Mouse (Mus musculus) intestine, embryonic 16.5 days (tissue): ENCODE measurements around the gene Nt5dc2. TPM values are rescaled to one million over a fixed set of nuclear protein-coding genes. Genes with fewer than 3 reads are reported as not detected.
A peak's percentile ranks its signal among the peaks of the same experiment; 100 is the strongest.

ENCODE experiments used
- ATAC-seq: fragments of 200-750 bp; cut with Nextera tagmentation; 2 replicates; pipeline ENCODE4 v1.8.0; 2017; ENCODE audit warnings: moderate TSS enrichment, moderate library complexity
- H3K27ac ChIP-seq: fragments of 300-500 bp; sonication (generic); 2 replicates; pipeline ENCODE4 v1.5.1; 2014; ENCODE audit warnings: mild to moderate bottlenecking, low read length
- H3K27me3 ChIP-seq: fragments of 300-500 bp; sonication (generic); replicated peaks from 2 replicates; pipeline ENCODE4 v1.6.1; 2014; ENCODE audit warnings: low read length, control low read depth, mixed read lengths; ENCODE audit not compliant: control insufficient read depth, insufficient read depth
- H3K36me3 ChIP-seq: fragments of 300-500 bp; sonication (generic); 2 replicates; pipeline ENCODE4 v1.6.1; 2014; ENCODE audit warnings: low read length, control low read depth; ENCODE audit not compliant: control insufficient read depth, insufficient read depth
- H3K4me1 ChIP-seq: fragments of 300-500 bp; sonication (generic); 2 replicates; pipeline ENCODE4 v1.6.1; 2014; ENCODE audit warnings: low read length, control low read depth, mixed read lengths; ENCODE audit not compliant: control insufficient read depth, insufficient read depth
- H3K4me2 ChIP-seq: fragments of 300-500 bp; sonication (generic); 2 replicates; pipeline ENCODE4 v1.6.1; 2014; ENCODE audit warnings: low read depth, low read length, control low read depth
- H3K4me3 ChIP-seq: fragments of 300-500 bp; sonication (generic); 2 replicates; pipeline ENCODE4 v1.5.1; 2014; ENCODE audit warnings: mild to moderate bottlenecking, low read length
- H3K9ac ChIP-seq: fragments of 300-500 bp; sonication (generic); 2 replicates; pipeline ENCODE4 v1.6.1; 2014; ENCODE audit warnings: low read depth, low read length
- H3K9me3 ChIP-seq: fragments of 300-500 bp; sonication (generic); 2 replicates; pipeline ENCODE4 v1.6.1; 2016; ENCODE audit warnings: low read length, control low read depth; ENCODE audit not compliant: control insufficient read depth
- WGBS: fragments of 180-500 bp; shearing (Covaris S2); extraction: QIAGEN DNeasy Blood & Tissue Kit; methylation state at CpG from one replicate; pipeline ENCODE4 v1.1.7; 2014; 5-methylcytosine and 5-hydroxymethylcytosine counted together
- polyA plus RNA-seq: library from polyadenylated mRNA; unstranded; fragments of >200 nt; fragmentation: Nextera tagmentation; extraction: Ambion mirVana; gene quantifications from 2 replicates; pipeline ENCODE4 v1.2.1, GENCODE M21; 2015

Gene Nt5dc2
- polyA plus RNA-seq, result 205 and 208 TPM in 2 replicates

- Histone ChIP-seq H3K4me1 (peaks cover 37% of the 10 kb centered on the region), H3K4me3 (peak within 1 kb of the TSS; percentile 92), H3K9me3 (no peaks in the 10 kb centered on the region), H3K4me2 (peak within 1 kb of the TSS; percentile 82), H3K9ac (peak within 1 kb of the TSS; percentile 91), H3K27ac (peak within 1 kb of the TSS; percentile 78), H3K27me3 (no peaks in the 10 kb centered on the region), H3K36me3 (peaks cover under 1% of the 10 kb centered on the region; the same call in 1 of the 2 replicates)
- WGBS, result 3% methylated on average over 51 of the region's 63 CpGs
- peak; percentile 69 for ATAC-seq
Measured at GRCm38 (mm10) chr14:31130236-31131220, at the start of gene Nt5dc2. Gene Nt5dc2, plus strand, starts transcription at chr14:31131053.

GRCm38 (mm10) chr14:31081147-31081546 lies 49.7 kb upstream of the Nt5dc2 start:
- Histone ChIP-seq H3K4me3 (no peak overlapping the region), H3K4me2 (no peak overlapping the region), H3K27me3 (no peaks in the 10 kb centered on the region), H3K36me3 (peaks cover 14% of the 10 kb centered on the region), H3K9ac (no peak overlapping the region), H3K27ac (no peak overlapping the region), H3K4me1 (no peaks in the 10 kb centered on the region), H3K9me3 (no peaks in the 10 kb centered on the region)
- ATAC-seq, result no peak

GRCm38 (mm10) chr14:31087433-31087832 lies 43.4 kb upstream of the Nt5dc2 start:
- Histone ChIP-seq H3K4me3 (no peak overlapping the region), H3K36me3 (0 out of 2 replicates have a peak, but pooled peaks cover 7% of the 10 kb centered on the region), H3K27me3 (no peaks in the 10 kb centered on the region), H3K27ac (no peak overlapping the region), H3K9me3 (no peaks in the 10 kb centered on the region), H3K4me1 (no peaks in the 10 kb centered on the region), H3K9ac (no peak overlapping the region), H3K4me2 (no peak overlapping the region)
- 82% methylated on average over 6 of the region's 6 CpGs for WGBS
- ATAC-seq, result no peak

GRCm38 (mm10) chr14:31088515-31088914 lies 42.3 kb upstream of the Nt5dc2 start:
- H3K4me1 ChIP-seq, result no peaks in the 10 kb centered on the region
- no peak overlapping the region for H3K9ac ChIP-seq
- H3K36me3 ChIP-seq, result 0 out of 2 replicates have a peak, but pooled peaks cover 7% of the 10 kb centered on the region
- WGBS, result 87% methylated on average over 2 of the region's 2 CpGs
- no peaks in the 10 kb centered on the region for H3K27me3 ChIP-seq
- H3K4me3 ChIP-seq, result no peak overlapping the region
- ATAC-seq, result no peak
- H3K9me3 ChIP-seq, result no peaks in the 10 kb centered on the region
- no peak overlapping the region for H3K27ac ChIP-seq
- no peak overlapping the region for H3K4me2 ChIP-seq

- Histone ChIP-seq H3K36me3 (0 out of 2 replicates have a peak, but pooled peaks cover 7% of the 10 kb centered on the region), H3K27me3 (no peaks in the 10 kb centered on the region), H3K9me3 (no peaks in the 10 kb centered on the region), H3K4me1 (no peaks in the 10 kb centered on the region), H3K4me2 (no peak overlapping the region), H3K4me3 (no peak overlapping the region), H3K27ac (no peak overlapping the region), H3K9ac (no peak overlapping the region)
- 77% methylated on average over 1 of the region's 1 CpGs for WGBS
- peak; percentile 73 for ATAC-seq
Measured at GRCm38 (mm10) chr14:31089918-31090317, 40.9 kb upstream of the Nt5dc2 start.

- no peak for ATAC-seq
- Histone ChIP-seq H3K9ac (no peak overlapping the region), H3K27me3 (no peaks in the 10 kb centered on the region), H3K4me1 (no peaks in the 10 kb centered on the region), H3K27ac (no peak overlapping the region), H3K4me2 (no peak overlapping the region), H3K36me3 (0 out of 2 replicates have a peak, but pooled peaks cover under 1% of the 10 kb centered on the region), H3K9me3 (no peaks in the 10 kb centered on the region), H3K4me3 (no peak overlapping the region)
- 81% methylated on average over 2 of the region's 2 CpGs for WGBS
Measured at GRCm38 (mm10) chr14:31105156-31105555, 25.7 kb upstream of the Nt5dc2 start.

- H3K4me2 ChIP-seq, result no peak overlapping the region
- no peak overlapping the region for H3K4me3 ChIP-seq
- no peak for ATAC-seq
- no peaks in the 10 kb centered on the region for H3K9me3 ChIP-seq
- 66% methylated on average over 3 of the region's 3 CpGs for WGBS
- H3K36me3 ChIP-seq, result peaks cover 6% of the 10 kb centered on the region; the same call in 1 of the 2 replicates
- no peaks in the 10 kb centered on the region for H3K4me1 ChIP-seq
- H3K27me3 ChIP-seq, result no peaks in the 10 kb centered on the region
- no peak overlapping the region for H3K27ac ChIP-seq
- no peak overlapping the region for H3K9ac ChIP-seq
Measured at GRCm38 (mm10) chr14:31110613-31111012, 20.2 kb upstream of the Nt5dc2 start.

GRCm38 (mm10) chr14:31112187-31112586 lies 18.7 kb upstream of the Nt5dc2 start:
- Histone ChIP-seq H3K27me3 (no peaks in the 10 kb centered on the region), H3K36me3 (peaks cover 6% of the 10 kb centered on the region; the same call in 1 of the 2 replicates), H3K4me1 (no peaks in the 10 kb centered on the region), H3K4me2 (no peak overlapping the region), H3K4me3 (no peak overlapping the region), H3K27ac (no peak overlapping the region), H3K9ac (no peak overlapping the region), H3K9me3 (no peaks in the 10 kb centered on the region)
- 81% methylated on average over 5 of the region's 5 CpGs for WGBS
- ATAC-seq, result no peak

GRCm38 (mm10) chr14:31114011-31114410 lies 16.8 kb upstream of the Nt5dc2 start:
- Histone ChIP-seq H3K4me2 (no peak overlapping the region), H3K4me1 (no peaks in the 10 kb centered on the region), H3K36me3 (peaks cover 6% of the 10 kb centered on the region; the same call in 1 of the 2 replicates), H3K4me3 (no peak overlapping the region), H3K27me3 (no peaks in the 10 kb centered on the region), H3K27ac (no peak overlapping the region), H3K9me3 (no peaks in the 10 kb centered on the region), H3K9ac (no peak overlapping the region)
- ATAC-seq, result no peak
- WGBS, result 64% methylated on average over 3 of the region's 3 CpGs
